Mouse (Mus musculus) CD4-positive, CD25-positive, alpha-beta regulatory T cell (primary cell): ENCODE results near the gene Ctdnep1. TPM values are rescaled to one million over a fixed set of nuclear protein-coding genes. Genes with fewer than 3 reads are reported as not detected.

ENCODE experiments used
- polyA plus RNA-seq: library from polyadenylated mRNA; unstranded; fragments of 100-300 nt; shearing (Covaris generic); gene quantifications from one replicate; pipeline ENCODE4 v1.2.1, GENCODE M21; 2017

Ctdnep1 gene
- 60.1 TPM for polyA plus RNA-seq

GRCm38 (mm10) chr11:69981141-69981762, at the start of gene Ctdnep1:
TSS of gene Ctdnep1 (plus strand) at chr11:69981156.

GRCm38 (mm10) chr11:69935137-69935879, 45.6 kb upstream of the Ctdnep1 start, which contains the start of gene Ybx2:
TSS of gene Ybx2 (plus strand) at chr11:69935796.

GRCm38 (mm10) chr11:69948066-69948762, 32.7 kb upstream of the Ctdnep1 start, which contains the start of gene Slc2a4:
TSS of gene Slc2a4 (minus strand) at chr11:69948188.

GRCm38 (mm10) chr11:69964650-69965270, 16.2 kb upstream of the Ctdnep1 start, which contains the start of gene Cldn7:
TSS of gene Cldn7 (plus strand) at chr11:69964779.

GRCm38 (mm10) chr11:69982225-69982624, 1.3 kb downstream of the Ctdnep1 start, which contains the start of gene Elp5:
TSS of gene Elp5 (minus strand) at chr11:69982517.

GRCm38 (mm10) chr11:69990850-69991691, 10.1 kb downstream of the Ctdnep1 start, which contains the start of gene Gabarap:
TSS of gene Gabarap (plus strand) at chr11:69991143.

GRCm38 (mm10) chr11:69995391-69995960, 14.5 kb downstream of the Ctdnep1 start, which contains the start of gene Phf23:
TSS of gene Phf23 (plus strand) at chr11:69995777.

GRCm38 (mm10) chr11:70000396-70000898, 19.5 kb downstream of the Ctdnep1 start, which contains the start of gene Dvl2:
TSS of gene Dvl2 (plus strand) at chr11:70000595.

GRCm38 (mm10) chr11:70014880-70015558, 34.1 kb downstream of the Ctdnep1 start, which contains the start of gene Acadvl:
TSS of gene Acadvl (minus strand) at chr11:70015411.

GRCm38 (mm10) chr11:70016669-70017068, 35.7 kb downstream of the Ctdnep1 start, which contains the start of gene Dlg4:
TSS of gene Dlg4 (plus strand) at chr11:70016942.

Other genes with a start within 250 kb of the Ctdnep1 start
- gene Polr2a, start 222.5 kb upstream of the Ctdnep1 start, polyA plus RNA-seq, result 50.4 TPM
- gene Slc35g3, start 219.2 kb upstream of the Ctdnep1 start, polyA plus RNA-seq, result 0.12 TPM
- 5.5 TPM for gene Zbtb4, start 215.2 kb upstream of the Ctdnep1 start, polyA plus RNA-seq
- 3.7 TPM for gene Chrnb1, start 185.2 kb upstream of the Ctdnep1 start, polyA plus RNA-seq
- gene Fgf11, start 179.3 kb upstream of the Ctdnep1 start, polyA plus RNA-seq, result not detected
- not detected for gene Tmem102, start 175.5 kb upstream of the Ctdnep1 start, polyA plus RNA-seq
- gene Gm39566, start 165.9 kb upstream of the Ctdnep1 start, polyA plus RNA-seq, result not detected
- gene Spem2, start 162.7 kb upstream of the Ctdnep1 start, polyA plus RNA-seq, result not detected
- gene Spem1, start 159.0 kb upstream of the Ctdnep1 start, polyA plus RNA-seq, result not detected
- 0.85 TPM for gene Nlgn2, start 143.4 kb upstream of the Ctdnep1 start, polyA plus RNA-seq
- 77.8 TPM for gene Tmem256, start 142.6 kb upstream of the Ctdnep1 start, polyA plus RNA-seq
- gene Plscr3, start 134.8 kb upstream of the Ctdnep1 start, polyA plus RNA-seq, result 32.7 TPM
- gene Tnk1, start 122.4 kb upstream of the Ctdnep1 start, polyA plus RNA-seq, result not detected
- gene Tmem95, start 103.1 kb upstream of the Ctdnep1 start, polyA plus RNA-seq, result not detected
- 1.3 TPM for gene Kctd11, start 99.8 kb upstream of the Ctdnep1 start, polyA plus RNA-seq
- gene Acap1, start 85.6 kb upstream of the Ctdnep1 start, polyA plus RNA-seq, result 552 TPM
- gene 2810408A11Rik, start 80.2 kb upstream of the Ctdnep1 start, polyA plus RNA-seq, result 4.4 TPM
- gene Neurl4, start 80.1 kb upstream of the Ctdnep1 start, polyA plus RNA-seq, result 7.7 TPM
- 203 TPM for gene Gps2, start 67.3 kb upstream of the Ctdnep1 start, polyA plus RNA-seq
- 1,414 TPM for gene Eif5a, start 59.2 kb upstream of the Ctdnep1 start, polyA plus RNA-seq
- gene Ybx2, start 45.4 kb upstream of the Ctdnep1 start, polyA plus RNA-seq, result not detected
- gene Slc2a4, start 33.0 kb upstream of the Ctdnep1 start, polyA plus RNA-seq, result not detected
- not detected for gene Cldn7, start 16.4 kb upstream of the Ctdnep1 start, polyA plus RNA-seq
- gene Elp5, start 1.4 kb downstream of the Ctdnep1 start, polyA plus RNA-seq, result 67.1 TPM
- 380 TPM for gene Gabarap, start 10.0 kb downstream of the Ctdnep1 start, polyA plus RNA-seq
- 88.2 TPM for gene Phf23, start 14.6 kb downstream of the Ctdnep1 start, polyA plus RNA-seq
- gene Dvl2, start 19.4 kb downstream of the Ctdnep1 start, polyA plus RNA-seq, result 32.1 TPM
- 110 TPM for gene Acadvl, start 34.3 kb downstream of the Ctdnep1 start, polyA plus RNA-seq
- gene Dlg4, start 35.8 kb downstream of the Ctdnep1 start, polyA plus RNA-seq, result 6.1 TPM
- gene Asgr1, start 72.9 kb downstream of the Ctdnep1 start, polyA plus RNA-seq, result not detected
- not detected for gene Asgr2, start 111.5 kb downstream of the Ctdnep1 start, polyA plus RNA-seq
- not detected for gene Mgl2, start 149.2 kb downstream of the Ctdnep1 start, polyA plus RNA-seq
- not detected for gene Clec10a, start 175.0 kb downstream of the Ctdnep1 start, polyA plus RNA-seq
- gene Slc16a11, start 231.6 kb downstream of the Ctdnep1 start, polyA plus RNA-seq, result 0.47 TPM
- gene Slc16a13, start 239.9 kb downstream of the Ctdnep1 start, polyA plus RNA-seq, result 3.4 TPM
- not detected for gene Bcl6b, start 248.6 kb downstream of the Ctdnep1 start, polyA plus RNA-seq